Comparison of ENCODE assay signal across 7 mouse cellular contexts in genomic region chr6:17694550-17694951, GRCm38 (mm10). TPM values are rescaled to one million over a fixed set of nuclear protein-coding genes. Genes with fewer than 3 reads are reported as not detected.
DNase-seq lines count a peak whose midpoint lies in the region; ATAC-seq and TF ChIP-seq lines count a peak whose summit lies in the region.

No protein-coding gene starts in this region.

- peak overlapping the region; percentile 70 for H3K4me2 ChIP-seq in intestine, embryonic 16.5 days (ENCODE audit: low read depth, low read length)
- peak overlapping the region; percentile 68 for H3K4me2 ChIP-seq in midbrain, embryonic 12.5 days (replicated peaks)

- ATAC-seq in intestine, embryonic 16.5 days, result peak; percentile 85
- ATAC-seq in midbrain, embryonic 12.5 days (ENCODE audit: low FRiP score, low read depth), result peak; percentile 80

- peak overlapping the region; percentile 92 for H3K9ac ChIP-seq in intestine, embryonic 16.5 days (ENCODE audit: low read depth, low read length)
- peak overlapping the region; percentile 63 for H3K9ac ChIP-seq in midbrain, embryonic 12.5 days (replicated peaks)

- no peak for TF ChIP-seq POLR2A in small intestine, adult 2 months (IDR thresholded peaks at IDR 0.05; ENCODE audit: low read depth, low read length)

- DNase-seq in adrenal gland, adult 18-20 months (ENCODE audit: low spot score in 2 of 2), result peak; percentile 80 to 81
- DNase-seq in embryo, embryonic 10.5 days (ENCODE audit: low spot score), result peak; percentile 70
- DNase-seq in gastrocnemius, postnatal 25 days, result peak; percentile 71
- peak; percentile 78 for DNase-seq in limb, embryonic 10.5 days (ENCODE audit: low spot score)

- no peaks in the 10 kb centered on the region for H3K27me3 ChIP-seq in intestine, embryonic 16.5 days (replicated peaks; ENCODE audit: control insufficient read depth, insufficient read depth, low read length)
- no peaks in the 10 kb centered on the region for H3K27me3 ChIP-seq in limb, embryonic 10.5 days (ENCODE audit: low read depth, poor library complexity, severe bottlenecking)
- 0 out of 2 replicates have a peak, but pooled peaks cover 14% of the 10 kb centered on the region for H3K27me3 ChIP-seq in midbrain, embryonic 12.5 days
- H3K27me3 ChIP-seq in small intestine, adult 2 months (ENCODE audit: control insufficient read depth, insufficient read depth, low read length), result no peaks in the 10 kb centered on the region

- no peaks in the 10 kb centered on the region for H3K9me3 ChIP-seq in intestine, embryonic 16.5 days (ENCODE audit: control insufficient read depth, low read length)
- no peaks in the 10 kb centered on the region for H3K9me3 ChIP-seq in limb, embryonic 10.5 days (replicated peaks)
- H3K9me3 ChIP-seq in midbrain, embryonic 12.5 days, result no peaks in the 10 kb centered on the region

- peak overlapping the region; percentile 78 for H3K4me3 ChIP-seq in intestine, embryonic 16.5 days (ENCODE audit: low read length)
- peak overlapping the region; percentile 86 for H3K4me3 ChIP-seq in limb, embryonic 10.5 days
- H3K4me3 ChIP-seq in midbrain, embryonic 12.5 days, result peak overlapping the region; percentile 75
- H3K4me3 ChIP-seq in small intestine, adult 2 months (ENCODE audit: low read depth, low read length), result peak overlapping the region; percentile 79

- TF ChIP-seq CTCF in small intestine, adult 2 months (IDR thresholded peaks at IDR 0.05; ENCODE audit: extremely low read depth, insufficient read length, insufficient replicate concordance, low read depth, low read length), result peak; percentile 17; the same call in 1 of the 2 replicates

- H3K4me1 ChIP-seq in intestine, embryonic 16.5 days (ENCODE audit: control insufficient read depth, insufficient read depth, low read length), result peaks cover 7% of the 10 kb centered on the region; the same call in 1 of the 2 replicates
- peaks cover 4% of the 10 kb centered on the region; the same call in 1 of the 2 replicates for H3K4me1 ChIP-seq in limb, embryonic 10.5 days
- H3K4me1 ChIP-seq in midbrain, embryonic 12.5 days, result 0 out of 2 replicates have a peak, but pooled peaks cover 7% of the 10 kb centered on the region
- no peaks in the 10 kb centered on the region for H3K4me1 ChIP-seq in small intestine, adult 2 months (ENCODE audit: control insufficient read depth, insufficient read depth, insufficient read length, low read length)

- peak overlapping the region; percentile 95 for H3K27ac ChIP-seq in intestine, embryonic 16.5 days (ENCODE audit: low read length)
- peak overlapping the region; percentile 98 for H3K27ac ChIP-seq in limb, embryonic 10.5 days
- H3K27ac ChIP-seq in midbrain, embryonic 12.5 days (replicated peaks), result peak overlapping the region; percentile 64; the same call in 1 of the 2 replicates
- peak overlapping the region; percentile 60 for H3K27ac ChIP-seq in small intestine, adult 2 months (ENCODE audit: insufficient read depth, low read depth, low read length)

- H3K36me3 ChIP-seq in intestine, embryonic 16.5 days (ENCODE audit: control insufficient read depth, insufficient read depth, low read length), result no peaks in the 10 kb centered on the region
- peaks cover 13% of the 10 kb centered on the region for H3K36me3 ChIP-seq in limb, embryonic 10.5 days
- H3K36me3 ChIP-seq in midbrain, embryonic 12.5 days, result no peaks in the 10 kb centered on the region
- H3K36me3 ChIP-seq in small intestine, adult 2 months (ENCODE audit: control insufficient read depth, insufficient read depth, low read length), result no peaks in the 10 kb centered on the region

- WGBS in intestine, embryonic 16.5 days, result under 1% methylated on average over 46 of the region's 46 CpGs
- WGBS in limb, embryonic 10.5 days, result under 1% methylated on average over 46 of the region's 46 CpGs
- under 1% methylated on average over 46 of the region's 46 CpGs for WGBS in midbrain, embryonic 12.5 days
- WGBS in small intestine, adult 2 months, result under 1% methylated on average over 46 of the region's 46 CpGs

RNA-seq across cellular contexts. Expression of gene St7, which starts 1.8 kb away (rescaled TPM):
- total RNA-seq in adrenal gland, adult 18-20 months (2021), result 10 to 100 TPM; 18.3 to 28.9 TPM
- 10 to 100 TPM; 12.4 to 16.0 TPM for total RNA-seq in gastrocnemius, postnatal 25 days (2021)
- 20.5 and 21.8 TPM in 2 replicates for polyA plus RNA-seq in intestine, embryonic 16.5 days (2015; fragmentation: Nextera tagmentation; extraction: Ambion mirVana)
- 17.9 and 19.7 TPM in 2 replicates for polyA plus RNA-seq in limb, embryonic 10.5 days (2016; fragmentation: Nextera tagmentation; extraction: Ambion mirVana)
- 45.2 and 51.6 TPM in 2 replicates for polyA plus RNA-seq in midbrain, embryonic 12.5 days (2016; fragmentation: Nextera tagmentation; extraction: Ambion mirVana)
- 2.6 and 3.3 TPM in 2 replicates for polyA plus RNA-seq in small intestine, adult 2 months (2012; rRNA removed)

RNA-seq across cellular contexts. Expression of gene Capza2, which starts 58.5 kb away (rescaled TPM):
- total RNA-seq in adrenal gland, adult 18-20 months (2021), result 100 to 1,000 TPM; 126 to 161 TPM
- 100 to 1,000 TPM; 252 to 287 TPM for total RNA-seq in gastrocnemius, postnatal 25 days (2021)
- 235 and 245 TPM in 2 replicates for polyA plus RNA-seq in intestine, embryonic 16.5 days (2015; fragmentation: Nextera tagmentation; extraction: Ambion mirVana)
- 168 and 192 TPM in 2 replicates for polyA plus RNA-seq in limb, embryonic 10.5 days (2016; fragmentation: Nextera tagmentation; extraction: Ambion mirVana)
- 239 and 240 TPM in 2 replicates for polyA plus RNA-seq in midbrain, embryonic 12.5 days (2016; fragmentation: Nextera tagmentation; extraction: Ambion mirVana)
- polyA plus RNA-seq in small intestine, adult 2 months (2012; rRNA removed), result 1.3 and 2.8 TPM in 2 replicates

Comparison
In these comparisons a context has a peak if more than half of its experiments do, and no peak if none do; other contexts are left out.
1. Peak in every context shown above with its lines: DNase-seq, ATAC-seq, H3K4me3 ChIP-seq and H3K27ac ChIP-seq.
2. RNA of gene Capza2, which starts 58.5 kb away (polyA plus RNA-seq): 235 to 245 TPM in intestine, embryonic 16.5 days, 239 to 240 TPM in midbrain, embryonic 12.5 days and 168 to 192 TPM in limb, embryonic 10.5 days; 1.3 to 2.8 TPM in small intestine, adult 2 months; every median in the first group is over 10 times any median in the second.